Mouse (Mus musculus): ENCODE measurements at regions not wholly inside any gene's neighbourhood (a gene's known extent, or its start where the extent isn't known, plus 50 kb on each side); places are given as distances from the start of the nearest gene placed in this dataset.
"Not testable (repeated sequence)": the region's sequence is repeated elsewhere in the genome, so short reads cannot be mapped to it uniquely, and the experiment has no call there.

GRCm38 (mm10) chr12:69524337-69525035 is 58.3 kb downstream of the Vcpkmt start:
- no peak for DNase-seq (ENCODE audit: low spot score in 2 of 2)

- DNase-seq (ENCODE audit: low spot score in 2 of 2): no peak
Observed at GRCm38 (mm10) chr12:69519869-69520268, 63.0 kb downstream of the Vcpkmt start.

GRCm38 (mm10) chr12:69519028-69519427 is 63.8 kb downstream of the Vcpkmt start:
- DNase-seq (ENCODE audit: low spot score in 2 of 2): no peak

GRCm38 (mm10) chr12:69517616-69518015 is 65.2 kb downstream of the Vcpkmt start:
- DNase-seq (ENCODE audit: low spot score in 2 of 2): no peak

- no peak for DNase-seq (ENCODE audit: low spot score in 2 of 2)
Observed at GRCm38 (mm10) chr12:69516314-69516916, 66.4 kb downstream of the Vcpkmt start.

- no peak for DNase-seq (ENCODE audit: low spot score in 2 of 2)
Observed at GRCm38 (mm10) chr12:69515850-69516249, 67.0 kb downstream of the Vcpkmt start.

- DNase-seq (ENCODE audit: low spot score in 2 of 2): no peak
Observed at GRCm38 (mm10) chr12:69515117-69515516, 67.7 kb downstream of the Vcpkmt start.

- DNase-seq (ENCODE audit: low spot score in 2 of 2): no peak
Observed at GRCm38 (mm10) chr12:69513166-69513565, 69.7 kb downstream of the Vcpkmt start.

- no peak for DNase-seq (ENCODE audit: low spot score in 2 of 2)
Observed at GRCm38 (mm10) chr12:69510736-69511135, 72.1 kb downstream of the Vcpkmt start.

GRCm38 (mm10) chr12:69509180-69509579 is 73.6 kb downstream of the Vcpkmt start:
- DNase-seq (ENCODE audit: low spot score in 2 of 2): not testable (repeated sequence)

- no peak for DNase-seq (ENCODE audit: low spot score in 2 of 2)
Observed at GRCm38 (mm10) chr12:69507906-69508305, 74.9 kb downstream of the Vcpkmt start.

GRCm38 (mm10) chr12:69507333-69507732 is 75.5 kb downstream of the Vcpkmt start:
- no peak for DNase-seq (ENCODE audit: low spot score in 2 of 2)

- DNase-seq (ENCODE audit: low spot score in 2 of 2): no peak
Observed at GRCm38 (mm10) chr12:69502706-69503070, 80.1 kb downstream of the Vcpkmt start.

- DNase-seq (ENCODE audit: low spot score in 2 of 2): peak; percentile 41 to 67
Observed at GRCm38 (mm10) chr12:69501783-69502705, 80.8 kb downstream of the Vcpkmt start.

- no peak for DNase-seq (ENCODE audit: low spot score in 2 of 2)
Observed at GRCm38 (mm10) chr12:69501346-69501730, 81.5 kb downstream of the Vcpkmt start.

GRCm38 (mm10) chr12:69500600-69501345 is 82.1 kb downstream of the Vcpkmt start:
- DNase-seq (ENCODE audit: low spot score in 2 of 2): no peak

GRCm38 (mm10) chr12:69497121-69497520 is 85.7 kb downstream of the Vcpkmt start:
- DNase-seq (ENCODE audit: low spot score in 2 of 2): no peak

- DNase-seq (ENCODE audit: low spot score in 2 of 2): no peak
Observed at GRCm38 (mm10) chr12:69496341-69496904, 86.4 kb downstream of the Vcpkmt start.

- no peak for DNase-seq (ENCODE audit: low spot score in 2 of 2)
Observed at GRCm38 (mm10) chr12:69495776-69496175, 87.1 kb downstream of the Vcpkmt start.

GRCm38 (mm10) chr12:69494648-69495047 is 88.2 kb downstream of the Vcpkmt start:
- no peak for DNase-seq (ENCODE audit: low spot score in 2 of 2)

- DNase-seq (ENCODE audit: low spot score in 2 of 2): no peak
Observed at GRCm38 (mm10) chr12:69489686-69490085, 93.1 kb downstream of the Vcpkmt start.

Data from adrenal gland, postnatal 4 days (tissue).